Mouse (Mus musculus): ENCODE measurements around the gene Ptms.
"Not testable (repeated sequence)": the region's sequence is repeated elsewhere in the genome, so short reads cannot be mapped to it uniquely, and the experiment has no call there.

Ptms gene

GRCm38 (mm10) chr6:124904161-124904981, 15.5 kb downstream of the Ptms start:
- DNase-seq (ENCODE audit: low spot score): peak; percentile 70

- peak; percentile 87 for DNase-seq (ENCODE audit: low spot score)
Observed at GRCm38 (mm10) chr6:124903580-124904151, 16.2 kb downstream of the Ptms start.

GRCm38 (mm10) chr6:124901851-124902250, 18.1 kb downstream of the Ptms start:
- no peak for DNase-seq (ENCODE audit: low spot score)

- DNase-seq (ENCODE audit: low spot score): no peak
Observed at GRCm38 (mm10) chr6:124900801-124901480, 19.0 kb downstream of the Ptms start.

GRCm38 (mm10) chr6:124900056-124900800, 19.7 kb downstream of the Ptms start:
- DNase-seq (ENCODE audit: low spot score): no peak

- DNase-seq (ENCODE audit: low spot score): no peak
Observed at GRCm38 (mm10) chr6:124898359-124898758, 21.5 kb downstream of the Ptms start.

- not testable (repeated sequence) for DNase-seq (ENCODE audit: low spot score)
Observed at GRCm38 (mm10) chr6:124894113-124894512, 25.8 kb downstream of the Ptms start.

- no peak for DNase-seq (ENCODE audit: low spot score)
Observed at GRCm38 (mm10) chr6:124890997-124891396, 28.9 kb downstream of the Ptms start.

- no peak for DNase-seq (ENCODE audit: low spot score)
Observed at GRCm38 (mm10) chr6:124888555-124889125, 31.3 kb downstream of the Ptms start.

- DNase-seq (ENCODE audit: low spot score): no peak
Observed at GRCm38 (mm10) chr6:124887986-124888385, 31.9 kb downstream of the Ptms start, which contains the start of gene Cd4. Gene Cd4 (minus strand): TSS chr6:124888221.

GRCm38 (mm10) chr6:124885956-124886381, 33.9 kb downstream of the Ptms start:
- DNase-seq (ENCODE audit: low spot score): no peak

GRCm38 (mm10) chr6:124884714-124885500, 35.0 kb downstream of the Ptms start:
- DNase-seq (ENCODE audit: low spot score): no peak

- DNase-seq (ENCODE audit: low spot score): no peak
Observed at GRCm38 (mm10) chr6:124883351-124883750, 36.6 kb downstream of the Ptms start.

GRCm38 (mm10) chr6:124881821-124882220, 38.1 kb downstream of the Ptms start:
- DNase-seq (ENCODE audit: low spot score): no peak

- DNase-seq (ENCODE audit: low spot score): no peak
Observed at GRCm38 (mm10) chr6:124879390-124879789, 40.5 kb downstream of the Ptms start.

GRCm38 (mm10) chr6:124874348-124874747, 45.6 kb downstream of the Ptms start:
- no peak for DNase-seq (ENCODE audit: low spot score)

GRCm38 (mm10) chr6:124866560-124866959, 53.3 kb downstream of the Ptms start:
- DNase-seq (ENCODE audit: low spot score): no peak

GRCm38 (mm10) chr6:124865766-124866362, 54.0 kb downstream of the Ptms start:
- no peak for DNase-seq (ENCODE audit: low spot score)

Measured in testis, postnatal 14 days (tissue).